In the genomic region with DNA sequence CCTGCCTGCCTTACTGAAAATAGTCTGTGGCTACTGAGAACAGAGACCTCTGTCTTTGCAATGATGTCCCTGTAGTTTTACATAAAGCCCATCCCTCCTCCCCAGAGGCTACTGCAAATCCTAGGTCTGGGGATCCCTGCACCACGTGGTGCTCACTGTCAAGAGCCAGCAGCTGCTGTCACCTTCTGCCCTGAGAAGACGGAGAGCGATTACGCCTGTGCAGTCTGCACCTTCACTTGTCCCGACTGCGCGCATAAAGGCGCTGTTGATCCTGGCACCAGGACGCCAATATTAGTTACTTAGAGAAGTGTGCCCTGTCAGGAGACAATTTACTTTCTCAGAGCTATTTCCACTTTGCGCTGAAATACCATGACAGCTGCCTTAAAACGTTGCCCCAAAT, we compare ENCODE assay signal across 27 mouse cellular contexts.
DNase-seq lines count a peak whose midpoint lies in the region; ATAC-seq lines count a peak whose summit lies in the region.
"Had no signal": no experiment of that assay in that cellular context is flagged by ENCODE, and none has a peak within 500 bp of the region (broad histone marks: within the 10 kb centered on the region; RNA-seq: fewer than 3 reads in every experiment).

No protein-coding gene starts in this region.

- 57% methylated on average over 11 of the region's 11 CpGs for WGBS in embryonic facial prominence, embryonic 14.5 days
- WGBS in embryonic facial prominence, embryonic 10.5 days = 73% methylated on average over 11 of the region's 11 CpGs
- 72% methylated on average over 11 of the region's 11 CpGs for WGBS in midbrain, embryonic 11.5 days
- 77% methylated on average over 11 of the region's 11 CpGs for WGBS in midbrain, embryonic 10.5 days
- WGBS in forebrain, embryonic 15.5 days = 41% methylated on average over 11 of the region's 11 CpGs
- 48% methylated on average over 11 of the region's 11 CpGs for WGBS in neural tube, embryonic 13.5 days

- intact Hi-C loops in left cerebral cortex, postnatal 10 days (cut with DNase I) = no loop called here

- ATAC-seq in embryonic facial prominence, embryonic 14.5 days (ENCODE audit: low read depth) = peak; percentile 53; the same call in 1 of the 2 replicates
- ATAC-seq in midbrain, embryonic 11.5 days (ENCODE audit: low FRiP score) = peak; percentile 33; the same call in 1 of the 2 replicates
- peak; percentile 61 for ATAC-seq in forebrain, embryonic 15.5 days (replicated peaks)
- no peak for ATAC-seq in neural tube, embryonic 13.5 days (ENCODE audit: low read depth)
- no peak for ATAC-seq in cerebellum, adult (ENCODE audit: insufficient number of reproducible peaks, low FRiP score, low TSS enrichment)
- ATAC-seq: activated CD4-positive, CD25-positive, alpha-beta regulatory T cell, adult 4 months; CD4-positive, CD25-positive, alpha-beta regulatory T cell, adult 4 months; intestine, postnatal 0 days; liver, embryonic 12.5 days; Patski had no signal

- no peak overlapping the region for H3K9ac ChIP-seq in embryonic facial prominence, embryonic 14.5 days (ENCODE audit: low read depth, low read length)
- H3K9ac ChIP-seq in midbrain, embryonic 11.5 days (ENCODE audit: low read length) = no peak overlapping the region
- no peak overlapping the region for H3K9ac ChIP-seq in forebrain, embryonic 15.5 days (replicated peaks)
- H3K9ac ChIP-seq in neural tube, embryonic 13.5 days = no peak overlapping the region
- H3K9ac ChIP-seq: embryonic facial prominence, embryonic 12.5 days; heart, embryonic 15.5 days; hindbrain, embryonic 15.5 days; kidney, embryonic 15.5 days; limb, embryonic 12.5 days; liver, embryonic 12.5 days; stomach, embryonic 15.5 days had no signal

- H3K4me1 ChIP-seq in embryonic facial prominence, embryonic 14.5 days (ENCODE audit: control insufficient read depth, insufficient read depth, low read length) = no peaks in the 10 kb centered on the region
- 0 out of 2 replicates have a peak, but pooled peaks cover 4% of the 10 kb centered on the region for H3K4me1 ChIP-seq in embryonic facial prominence, embryonic 10.5 days
- H3K4me1 ChIP-seq in midbrain, embryonic 11.5 days (ENCODE audit: control insufficient read depth, insufficient read depth, low read length) = no peaks in the 10 kb centered on the region
- peaks cover 5% of the 10 kb centered on the region; the same call in 1 of the 2 replicates for H3K4me1 ChIP-seq in midbrain, embryonic 10.5 days
- H3K4me1 ChIP-seq in forebrain, embryonic 15.5 days = peaks cover 12% of the 10 kb centered on the region
- peaks cover 8% of the 10 kb centered on the region; the same call in 1 of the 2 replicates for H3K4me1 ChIP-seq in neural tube, embryonic 13.5 days (replicated peaks)
- H3K4me1 ChIP-seq: embryonic facial prominence, embryonic 12.5 days; heart, embryonic 15.5 days; hindbrain, embryonic 15.5 days; kidney, embryonic 15.5 days; limb, embryonic 12.5 days; liver, embryonic 12.5 days; stomach, embryonic 15.5 days had no signal

- no peaks in the 10 kb centered on the region for H3K9me3 ChIP-seq in embryonic facial prominence, embryonic 14.5 days (ENCODE audit: control insufficient read depth, low read length)
- H3K9me3 ChIP-seq in embryonic facial prominence, embryonic 10.5 days = no peaks in the 10 kb centered on the region
- no peaks in the 10 kb centered on the region for H3K9me3 ChIP-seq in midbrain, embryonic 11.5 days (ENCODE audit: control insufficient read depth, low read length)
- no peaks in the 10 kb centered on the region for H3K9me3 ChIP-seq in midbrain, embryonic 10.5 days (replicated peaks)
- no peaks in the 10 kb centered on the region for H3K9me3 ChIP-seq in forebrain, embryonic 15.5 days
- no peaks in the 10 kb centered on the region for H3K9me3 ChIP-seq in neural tube, embryonic 13.5 days
- H3K9me3 ChIP-seq: embryonic facial prominence, embryonic 12.5 days; heart, embryonic 15.5 days; hindbrain, embryonic 15.5 days; kidney, embryonic 15.5 days; limb, embryonic 12.5 days; liver, embryonic 12.5 days; stomach, embryonic 15.5 days had no signal

- no peak overlapping the region for H3K4me2 ChIP-seq in embryonic facial prominence, embryonic 14.5 days (ENCODE audit: low read depth, low read length)
- no peak overlapping the region for H3K4me2 ChIP-seq in midbrain, embryonic 11.5 days
- H3K4me2 ChIP-seq in forebrain, embryonic 15.5 days (replicated peaks) = peak overlapping the region; percentile 14; the same call in 1 of the 2 replicates
- H3K4me2 ChIP-seq in neural tube, embryonic 13.5 days = 0 out of 2 replicates have a peak overlapping the region, but pooled peaks have one; percentile 5
- H3K4me2 ChIP-seq: embryonic facial prominence, embryonic 12.5 days; heart, embryonic 15.5 days; hindbrain, embryonic 15.5 days; kidney, embryonic 15.5 days; limb, embryonic 12.5 days; liver, embryonic 12.5 days; stomach, embryonic 15.5 days had no signal

- no peaks in the 10 kb centered on the region for H3K36me3 ChIP-seq in embryonic facial prominence, embryonic 14.5 days (ENCODE audit: control insufficient read depth, insufficient read depth, low read length)
- no peaks in the 10 kb centered on the region for H3K36me3 ChIP-seq in embryonic facial prominence, embryonic 10.5 days (replicated peaks)
- no peaks in the 10 kb centered on the region for H3K36me3 ChIP-seq in midbrain, embryonic 11.5 days (ENCODE audit: control insufficient read depth, insufficient read depth, low read length)
- H3K36me3 ChIP-seq in midbrain, embryonic 10.5 days = no peaks in the 10 kb centered on the region
- no peaks in the 10 kb centered on the region for H3K36me3 ChIP-seq in forebrain, embryonic 15.5 days
- no peaks in the 10 kb centered on the region for H3K36me3 ChIP-seq in neural tube, embryonic 13.5 days
- H3K36me3 ChIP-seq: embryonic facial prominence, embryonic 12.5 days; heart, embryonic 15.5 days; hindbrain, embryonic 15.5 days; kidney, embryonic 15.5 days; limb, embryonic 12.5 days; liver, embryonic 12.5 days; stomach, embryonic 15.5 days had no signal

- no peaks in the 10 kb centered on the region for H3K27me3 ChIP-seq in embryonic facial prominence, embryonic 14.5 days (replicated peaks; ENCODE audit: control insufficient read depth, insufficient read depth, low read length)
- H3K27me3 ChIP-seq in embryonic facial prominence, embryonic 10.5 days (replicated peaks; ENCODE audit: low read depth, poor library complexity, severe bottlenecking) = no peaks in the 10 kb centered on the region
- no peaks in the 10 kb centered on the region for H3K27me3 ChIP-seq in midbrain, embryonic 11.5 days (ENCODE audit: control insufficient read depth, insufficient read depth, low read length)
- no peaks in the 10 kb centered on the region for H3K27me3 ChIP-seq in midbrain, embryonic 10.5 days (ENCODE audit: low read depth, poor library complexity, severe bottlenecking)
- no peaks in the 10 kb centered on the region for H3K27me3 ChIP-seq in forebrain, embryonic 15.5 days
- no peaks in the 10 kb centered on the region for H3K27me3 ChIP-seq in neural tube, embryonic 13.5 days
- H3K27me3 ChIP-seq: embryonic facial prominence, embryonic 12.5 days; heart, embryonic 15.5 days; hindbrain, embryonic 15.5 days; kidney, embryonic 15.5 days; limb, embryonic 12.5 days; liver, embryonic 12.5 days; Patski; stomach, embryonic 15.5 days had no signal

- no peak overlapping the region for H3K4me3 ChIP-seq in embryonic facial prominence, embryonic 14.5 days (ENCODE audit: low read depth, low read length)
- H3K4me3 ChIP-seq in embryonic facial prominence, embryonic 10.5 days = no peak overlapping the region
- no peak overlapping the region for H3K4me3 ChIP-seq in midbrain, embryonic 11.5 days (ENCODE audit: low read depth, low read length)
- H3K4me3 ChIP-seq in midbrain, embryonic 10.5 days = no peak overlapping the region
- H3K4me3 ChIP-seq in forebrain, embryonic 15.5 days = no peak overlapping the region
- no peak overlapping the region for H3K4me3 ChIP-seq in neural tube, embryonic 13.5 days
- H3K4me3 ChIP-seq: embryonic facial prominence, embryonic 12.5 days; heart, embryonic 15.5 days; hindbrain, embryonic 15.5 days; kidney, embryonic 15.5 days; limb, embryonic 12.5 days; liver, embryonic 12.5 days; stomach, embryonic 15.5 days had no signal

- no peak overlapping the region for H3K27ac ChIP-seq in embryonic facial prominence, embryonic 14.5 days (replicated peaks; ENCODE audit: low read depth, low read length)
- no peak overlapping the region for H3K27ac ChIP-seq in embryonic facial prominence, embryonic 10.5 days (replicated peaks)
- H3K27ac ChIP-seq in midbrain, embryonic 11.5 days (ENCODE audit: low read depth, low read length) = no peak overlapping the region
- H3K27ac ChIP-seq in midbrain, embryonic 10.5 days (replicated peaks) = no peak overlapping the region
- peak overlapping the region; percentile 56 for H3K27ac ChIP-seq in forebrain, embryonic 15.5 days (replicated peaks)
- H3K27ac ChIP-seq in neural tube, embryonic 13.5 days (replicated peaks) = no peak overlapping the region
- H3K27ac ChIP-seq: embryonic facial prominence, embryonic 12.5 days; heart, embryonic 15.5 days; hindbrain, embryonic 15.5 days; kidney, embryonic 15.5 days; limb, embryonic 12.5 days; liver, embryonic 12.5 days; stomach, embryonic 15.5 days had no signal

- DNase-seq in embryonic facial prominence, embryonic 14.5 days (ENCODE audit: low spot score) = peak; percentile 24
- no peak for DNase-seq in embryonic facial prominence, embryonic 10.5 days (ENCODE audit: low spot score)
- no peak for DNase-seq in midbrain, embryonic 11.5 days (ENCODE audit: low spot score, missing footprints)
- DNase-seq in midbrain, embryonic 10.5 days (ENCODE audit: low spot score) = no peak
- no peak for DNase-seq in left cerebral cortex, postnatal 10 days (ENCODE audit: extremely low spot score in 1 of 2, low spot score in 2 of 2)
- DNase-seq: adrenal gland, postnatal 36 days; cerebellum, adult 2 months; gastrocnemius, postnatal 25 days; heart, postnatal 4 days; kidney, postnatal 4 days; lung, adult 2 months; thymus, adult 18-20 months; thymus, postnatal 4 days had no signal

Comparison
In these comparisons a context has a peak if more than half of its experiments do, and no peak if none do; other contexts are left out.
1. ATAC-seq: peak in embryonic facial prominence, embryonic 14.5 days (single experiment), midbrain, embryonic 11.5 days (single experiment) and forebrain, embryonic 15.5 days (single experiment); none in neural tube, embryonic 13.5 days (single experiment) and cerebellum, adult (single experiment).
2. H3K4me2 ChIP-seq: peak in forebrain, embryonic 15.5 days (single experiment) and neural tube, embryonic 13.5 days (single experiment); none in embryonic facial prominence, embryonic 14.5 days (single experiment) and midbrain, embryonic 11.5 days (single experiment).